Mouse (Mus musculus) megakaryocyte-erythroid progenitor cell, adult 5-6 weeks (primary cell): ENCODE results near the gene C1rb. TPM values are rescaled to one million over a fixed set of nuclear protein-coding genes. Genes with fewer than 3 reads are reported as not detected.

Experiments used
- ATAC-seq: replicated peaks from 2 replicates; pipeline ENCODE4 v1.8.0; 2016; ENCODE audit warnings: mild to moderate bottlenecking, inconsistent platforms; ENCODE audit not compliant: severe bottlenecking, poor library complexity, low FRiP score, low TSS enrichment
- total RNA-seq, 2 experiments: library from RNA; stranded (forward) in 1 of 2; stranded (reverse) in 1 of 2; fragments of 200-1000, 215-1000 nt in 1 of 2; fragments of >200 nt in 1 of 2; fragmentation: Nextera tagmentation in 1 of 2; gene quantifications; 2 replicates each; pipeline ENCODE4 v1.2.3; 2014 to 2017

C1rb gene
- total RNA-seq, 2 experiments from 2014 or later = not detected

- no peak for ATAC-seq
Observed at GRCm38 (mm10) chr6:124588771-124589170, 18.7 kb downstream of the C1rb start.

- ATAC-seq = no peak
Observed at GRCm38 (mm10) chr6:124592186-124592700, 22.1 kb downstream of the C1rb start.

GRCm38 (mm10) chr6:124593121-124593520 is 23.0 kb downstream of the C1rb start:
- no peak for ATAC-seq

GRCm38 (mm10) chr6:124602031-124602430 is 31.9 kb downstream of the C1rb start:
- ATAC-seq = no peak

- no peak for ATAC-seq
Observed at GRCm38 (mm10) chr6:124625612-124626011, 55.5 kb downstream of the C1rb start.

- ATAC-seq = peak; percentile 68
Observed at GRCm38 (mm10) chr6:124626184-124626583, 56.1 kb downstream of the C1rb start.

- ATAC-seq = peak; percentile 52
Observed at GRCm38 (mm10) chr6:124630763-124631162, 60.7 kb downstream of the C1rb start.

Other genes with a start within 250 kb of the C1rb start
- gene Pex5, start 155.2 kb upstream of the C1rb start, total RNA-seq (2014; fragmentation: Nextera tagmentation) = 38.9 and 54.0 TPM in 2 replicates
- gene Pex5, start 155.2 kb upstream of the C1rb start, total RNA-seq (2017) = 25.7 and 33.0 TPM in 2 replicates
- gene Clstn3, start 105.5 kb upstream of the C1rb start, total RNA-seq (2014; fragmentation: Nextera tagmentation) = 11.5 and 18.4 TPM in 2 replicates
- gene Clstn3, start 105.5 kb upstream of the C1rb start, total RNA-seq (2017) = 7.5 and 19.9 TPM in 2 replicates
- 0.42 TPM in 1 of 2 replicates, not detected in the other for gene C1rl, start 77.2 kb upstream of the C1rb start, total RNA-seq (2014; fragmentation: Nextera tagmentation)
- gene C1rl, start 77.2 kb upstream of the C1rb start, total RNA-seq (2017) = 0.09 and 0.50 TPM in 2 replicates
- 1.2 TPM in 1 of 2 replicates, not detected in the other for gene C1ra, start 57.9 kb upstream of the C1rb start, total RNA-seq (2014; fragmentation: Nextera tagmentation)
- gene C1ra, start 57.9 kb upstream of the C1rb start, total RNA-seq (2017) = 0.23 TPM in 1 of 2 replicates, not detected in the other
- not detected in 2 replicates for gene C1s1, start 27.9 kb upstream of the C1rb start, total RNA-seq (2014; fragmentation: Nextera tagmentation)
- gene C1s1, start 27.9 kb upstream of the C1rb start, total RNA-seq (2017) = not detected in 2 replicates
- not detected in 2 replicates for gene C1s2, start 65.8 kb downstream of the C1rb start, total RNA-seq (2014; fragmentation: Nextera tagmentation)
- not detected in 2 replicates for gene C1s2, start 65.8 kb downstream of the C1rb start, total RNA-seq (2017)
- gene Lpcat3, start 92.7 kb downstream of the C1rb start, total RNA-seq (2014; fragmentation: Nextera tagmentation) = 78.8 and 91.1 TPM in 2 replicates
- gene Lpcat3, start 92.7 kb downstream of the C1rb start, total RNA-seq (2017) = 53.1 and 89.0 TPM in 2 replicates
- 242 and 387 TPM in 2 replicates for gene Emg1, start 141.9 kb downstream of the C1rb start, total RNA-seq (2014; fragmentation: Nextera tagmentation)
- gene Emg1, start 141.9 kb downstream of the C1rb start, total RNA-seq (2017) = 375 and 422 TPM in 2 replicates
- 467 and 537 TPM in 2 replicates for gene Phb2, start 142.0 kb downstream of the C1rb start, total RNA-seq (2014; fragmentation: Nextera tagmentation)
- 474 and 558 TPM in 2 replicates for gene Phb2, start 142.0 kb downstream of the C1rb start, total RNA-seq (2017)
- gene Ptpn6, start 168.4 kb downstream of the C1rb start, total RNA-seq (2014; fragmentation: Nextera tagmentation) = 65.4 and 76.0 TPM in 2 replicates
- 189 and 237 TPM in 2 replicates for gene Ptpn6, start 168.4 kb downstream of the C1rb start, total RNA-seq (2017)
- 110 and 141 TPM in 2 replicates for gene Grcc10, start 171.1 kb downstream of the C1rb start, total RNA-seq (2014; fragmentation: Nextera tagmentation)
- gene Grcc10, start 171.1 kb downstream of the C1rb start, total RNA-seq (2017) = 66.5 and 83.5 TPM in 2 replicates
- gene Gm45234, start 185.7 kb downstream of the C1rb start, total RNA-seq (2014; fragmentation: Nextera tagmentation) = not detected in 2 replicates
- not detected in 2 replicates for gene Gm45234, start 185.7 kb downstream of the C1rb start, total RNA-seq (2017)
- 12.9 and 14.4 TPM in 2 replicates for gene Atn1, start 186.2 kb downstream of the C1rb start, total RNA-seq (2014; fragmentation: Nextera tagmentation)
- gene Atn1, start 186.2 kb downstream of the C1rb start, total RNA-seq (2017) = 1.5 and 1.9 TPM in 2 replicates
- gene Eno2, start 199.4 kb downstream of the C1rb start, total RNA-seq (2014; fragmentation: Nextera tagmentation) = 0.74 TPM in 1 of 2 replicates, not detected in the other
- gene Eno2, start 199.4 kb downstream of the C1rb start, total RNA-seq (2017) = not detected in 2 replicates
- gene Lrrc23, start 209.4 kb downstream of the C1rb start, total RNA-seq (2014; fragmentation: Nextera tagmentation) = 0.77 TPM in 1 of 2 replicates, not detected in the other
- gene Lrrc23, start 209.4 kb downstream of the C1rb start, total RNA-seq (2017) = 6.7 TPM in 1 of 2 replicates, not detected in the other
- 1.9 and 5.1 TPM in 2 replicates for gene Spsb2, start 238.4 kb downstream of the C1rb start, total RNA-seq (2014; fragmentation: Nextera tagmentation)
- 4.1 and 5.5 TPM in 2 replicates for gene Spsb2, start 238.4 kb downstream of the C1rb start, total RNA-seq (2017)
- gene Tpi1, start 244.0 kb downstream of the C1rb start, total RNA-seq (2014; fragmentation: Nextera tagmentation) = 258 and 264 TPM in 2 replicates
- 179 and 201 TPM in 2 replicates for gene Tpi1, start 244.0 kb downstream of the C1rb start, total RNA-seq (2017)